8 mouse cellular contexts compared by ENCODE assay signal in the genomic region with DNA sequence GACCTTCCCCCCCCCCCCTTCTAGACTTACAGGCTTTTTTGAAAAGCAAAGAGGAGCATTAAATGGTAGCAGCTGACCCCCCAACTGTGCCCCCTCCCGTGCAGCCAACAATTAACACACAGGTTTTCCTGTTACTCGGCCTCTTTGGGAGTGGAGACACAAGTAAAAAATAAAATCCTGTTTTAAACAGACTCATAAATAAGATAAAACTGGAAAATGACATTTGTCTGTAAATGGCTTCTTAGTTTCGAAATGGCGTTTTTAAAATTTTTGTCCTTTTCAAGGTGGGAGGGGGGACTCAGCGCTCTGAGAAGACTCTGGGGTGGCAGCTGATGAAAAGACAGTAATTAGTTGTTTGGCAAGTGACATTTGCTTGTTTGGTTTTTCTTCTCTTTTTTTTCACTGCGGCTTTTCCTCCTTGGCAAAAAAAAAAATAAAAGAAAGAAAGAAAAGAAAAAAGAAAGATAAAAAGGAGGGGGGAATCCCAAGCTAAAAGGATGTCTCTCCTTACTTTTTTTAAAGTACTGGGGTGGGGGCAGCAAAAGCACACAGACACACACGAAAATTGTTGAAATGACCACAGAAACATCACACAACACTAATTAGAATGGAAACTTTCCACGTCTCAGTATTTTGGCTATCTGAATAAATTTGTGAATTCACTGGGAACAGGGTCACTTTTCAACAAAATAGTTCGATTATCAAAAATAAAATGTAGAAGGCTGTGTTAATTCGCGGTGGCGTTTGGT. TPM values are rescaled to one million over a fixed set of nuclear protein-coding genes. Genes with fewer than 3 reads are reported as not detected.
DNase-seq lines count a peak whose midpoint lies in the region; ATAC-seq and TF ChIP-seq lines count a peak whose summit lies in the region.

No protein-coding gene starts in this region.

- H3K9ac ChIP-seq in heart, embryonic 14.5 days (ENCODE audit: low read length) = peak overlapping the region; percentile 99
- H3K9ac ChIP-seq in ES-Bruce4 (ENCODE audit: low read depth, poor library complexity, severe bottlenecking) = peak overlapping the region; percentile 99
- H3K9ac ChIP-seq in forebrain, embryonic 15.5 days (replicated peaks) = peak overlapping the region; percentile 94

- peaks cover 19 to 52% of the 10 kb centered on the region in 2 experiments for H3K4me1 ChIP-seq in heart, embryonic 14.5 days (ENCODE audit: control insufficient read depth in 2 of 2, insufficient read depth in 2 of 2, low read length in 2 of 2)
- peaks cover 1% of the 10 kb centered on the region for H3K4me1 ChIP-seq in ES-Bruce4 (ENCODE audit: control insufficient read depth, insufficient read depth, low read length)
- peaks cover 66% of the 10 kb centered on the region for H3K4me1 ChIP-seq in forebrain, embryonic 15.5 days

- no peak for TF ChIP-seq EP300 in ES-Bruce4 (IDR thresholded peaks at IDR 0.05; ENCODE audit: insufficient read depth, low read depth, low read length)

- peak overlapping the region; percentile 91 to 100 for H3K4me3 ChIP-seq in heart, embryonic 14.5 days (ENCODE audit: control insufficient read depth in 1 of 2, insufficient read depth in 1 of 2, low read depth in 1 of 2, low read length in 2 of 2)
- H3K4me3 ChIP-seq in ES-Bruce4 (ENCODE audit: low read depth, low read length) = peak overlapping the region; percentile 100
- peak overlapping the region; percentile 74 for H3K4me3 ChIP-seq in forebrain, embryonic 15.5 days

- TF ChIP-seq POLR2A in ES-Bruce4 (IDR thresholded peaks at IDR 0.05; ENCODE audit: insufficient read depth, low read length) = no peak

- intact Hi-C loops in heart, postnatal 10 days (cut with DNase I) = loop anchor here (2.0 kb wide), 1 partner anchor 131 kb away; no protein-coding TSS in a partner anchor
- intact Hi-C loops in gastrocnemius, postnatal 36 days (cut with DNase I) = loop anchor here (5.0 kb wide), 1 partner anchor 141 kb away; the partner anchor contains the start of gene Prelid3b

- H3K4me2 ChIP-seq in heart, embryonic 14.5 days (ENCODE audit: low read length) = peak overlapping the region; percentile 80
- H3K4me2 ChIP-seq in forebrain, embryonic 15.5 days (replicated peaks) = peak overlapping the region; percentile 67

- peaks cover 21% of the 10 kb centered on the region for H3K36me3 ChIP-seq in heart, embryonic 14.5 days (ENCODE audit: control insufficient read depth, insufficient read depth, low read length)
- no peaks in the 10 kb centered on the region for H3K36me3 ChIP-seq in ES-Bruce4 (ENCODE audit: control insufficient read depth, insufficient read depth, low read length, poor library complexity, severe bottlenecking)
- no peaks in the 10 kb centered on the region for H3K36me3 ChIP-seq in forebrain, embryonic 15.5 days

- ATAC-seq in heart, embryonic 14.5 days (ENCODE audit: insufficient number of reproducible peaks, insufficient read depth, low FRiP score, low read depth) = no peak
- ATAC-seq in forebrain, embryonic 15.5 days (replicated peaks) = no peak

- peak overlapping the region; percentile 71 to 99 for H3K27ac ChIP-seq in heart, embryonic 14.5 days (replicated peaks in 1 of 2; ENCODE audit: control insufficient read depth in 1 of 2, insufficient read depth in 1 of 2, low read depth in 2 of 2, low read length in 2 of 2)
- H3K27ac ChIP-seq in ES-Bruce4 (ENCODE audit: insufficient read depth, low read length) = no peak overlapping the region
- H3K27ac ChIP-seq in forebrain, embryonic 15.5 days (replicated peaks) = peak overlapping the region; percentile 97

- no peak for TF ChIP-seq CTCF in ES-Bruce4 (IDR thresholded peaks at IDR 0.05; ENCODE audit: low read depth, low read length)

- 0 out of 2 replicates have a peak, but pooled peaks cover 4% of the 10 kb centered on the region for H3K9me3 ChIP-seq in heart, embryonic 14.5 days (ENCODE audit: control insufficient read depth, low read length)
- H3K9me3 ChIP-seq in ES-Bruce4 (replicated peaks; ENCODE audit: control insufficient read depth, insufficient read depth, low read length, poor library complexity, severe bottlenecking) = no peaks in the 10 kb centered on the region
- H3K9me3 ChIP-seq in forebrain, embryonic 15.5 days = no peaks in the 10 kb centered on the region

- 23% methylated on average over 12 of the region's 12 CpGs for WGBS in heart, embryonic 14.5 days
- WGBS in forebrain, embryonic 15.5 days = 13% methylated on average over 12 of the region's 12 CpGs

- DNase-seq in heart, postnatal 10 days = no peak
- peak; percentile 28 for DNase-seq in lung, postnatal 10 days
- no peak for DNase-seq in gastrocnemius, postnatal 36 days
- DNase-seq in cerebellum, adult 11 months = no peak
- no peak for DNase-seq in cerebellum, adult 8-10 months

- no peaks in the 10 kb centered on the region for H3K27me3 ChIP-seq in heart, embryonic 14.5 days (ENCODE audit: control insufficient read depth, insufficient read depth, low read length)
- peaks cover 12% of the 10 kb centered on the region for H3K27me3 ChIP-seq in ES-Bruce4 (ENCODE audit: control insufficient read depth, insufficient read depth, low read length, poor library complexity, severe bottlenecking)
- H3K27me3 ChIP-seq in forebrain, embryonic 15.5 days = no peaks in the 10 kb centered on the region

RNA-seq across cellular contexts. Expression of gene Gm20721, which starts 15.1 kb away (rescaled TPM):
- 6.8 and 7.5 TPM in 2 replicates for polyA plus RNA-seq in heart, embryonic 14.5 days (2014; fragmentation: Nextera tagmentation; extraction: Ambion mirVana)
- total RNA-seq in heart, postnatal 10 days (2021) = 1 to 10 TPM; 2.4 to 2.8 TPM
- 0.40 and 0.90 TPM in 2 replicates for polyA plus RNA-seq in ES-Bruce4 (2011; ENCODE audit: insufficient read depth, insufficient read length, low read depth, missing spikeins)
- polyA plus RNA-seq in forebrain, embryonic 15.5 days (2015; fragmentation: Nextera tagmentation; extraction: Ambion mirVana) = 6.7 and 7.5 TPM in 2 replicates
- total RNA-seq in gastrocnemius, postnatal 36 days (2021) = 1 to 10 TPM; 2.4 to 3.0 TPM

RNA-seq across cellular contexts. Expression of gene Gnas, which starts 47.3 kb away (rescaled TPM):
- polyA plus RNA-seq in heart, embryonic 14.5 days (2014; fragmentation: Nextera tagmentation; extraction: Ambion mirVana) = 1,524 and 1,578 TPM in 2 replicates
- total RNA-seq in heart, postnatal 10 days (2021) = 1,000 to 10,000 TPM; 1,834 to 2,103 TPM
- polyA plus RNA-seq in ES-Bruce4 (2011; ENCODE audit: insufficient read depth, insufficient read length, low read depth, missing spikeins) = 394 and 424 TPM in 2 replicates
- 1,144 and 1,250 TPM in 2 replicates for polyA plus RNA-seq in forebrain, embryonic 15.5 days (2015; fragmentation: Nextera tagmentation; extraction: Ambion mirVana)
- total RNA-seq in gastrocnemius, postnatal 36 days (2021) = 1,000 to 10,000 TPM; 1,262 to 1,407 TPM
